Mouse (Mus musculus) ES-E14 (cell line): ENCODE data around the gene Elk1. TPM values are rescaled to one million over a fixed set of nuclear protein-coding genes. Genes with fewer than 3 reads are reported as not detected.

Experiments used
- DNase-seq: peaks from one replicate; pipeline ENCODE4 v3.0.0-alpha.2; 2013; ENCODE audit warnings: low read depth, low spot score
- H3K27ac ChIP-seq: 2 replicates; pipeline ENCODE4 v1.5.1; 2012; ENCODE audit warnings: low read depth, mild to moderate bottlenecking, low read length, moderate library complexity, mixed read lengths; ENCODE audit not compliant: poor library complexity, insufficient read depth, severe bottlenecking
- H3K36me3 ChIP-seq: 2 replicates; pipeline ENCODE4 v1.6.1; 2012; ENCODE audit warnings: mild to moderate bottlenecking, low read length, moderate library complexity, mixed read lengths; ENCODE audit not compliant: control insufficient read depth, poor library complexity, insufficient read depth, severe bottlenecking
- H3K4me1 ChIP-seq, 2 experiments: fragments of 150-350 bp in 1 of 2; sonication (generic) in 1 of 2; 2 replicates each; pipeline ENCODE4 v1.6.1; 2012; ENCODE audit warnings: low read length in 2 of 2, mild to moderate bottlenecking in 1 of 2, mixed read lengths in 1 of 2; ENCODE audit not compliant: control insufficient read depth in 2 of 2, insufficient read depth in 2 of 2, poor library complexity in 1 of 2
- H3K4me3 ChIP-seq, 2 experiments: fragments of 150-350 bp in 1 of 2; sonication (generic) in 1 of 2; 2 replicates each; pipeline ENCODE4 v1.5.1; 2012; ENCODE audit warnings: low read length in 2 of 2, low read depth in 1 of 2, mild to moderate bottlenecking in 1 of 2, mixed read lengths in 1 of 2; ENCODE audit not compliant: insufficient read depth in 1 of 2, poor library complexity in 1 of 2, severe bottlenecking in 1 of 2
- H3K9ac ChIP-seq: 2 replicates; pipeline ENCODE4 v1.6.1; 2012; ENCODE audit warnings: low read depth, mild to moderate bottlenecking, low read length, mixed read lengths; ENCODE audit not compliant: poor library complexity, insufficient read depth, severe bottlenecking
- H3K9me3 ChIP-seq: fragments of 150-350 bp; sonication (generic); 2 replicates; pipeline ENCODE4 v1.6.1; 2012; ENCODE audit warnings: low read depth, mild to moderate bottlenecking, low read length; ENCODE audit not compliant: control insufficient read depth, insufficient read depth
- CHD2 ChIP-seq: IDR thresholded peaks from 2 replicates; pipeline ENCODE4 v1.6.1; 2014; ENCODE audit warnings: mild to moderate bottlenecking, low read depth, low read length, inconsistent platforms
- HCFC1 ChIP-seq: IDR thresholded peaks from 2 replicates; pipeline ENCODE4 v1.6.1; 2012; ENCODE audit warnings: low read length, inconsistent platforms, borderline replicate concordance; ENCODE audit not compliant: insufficient read depth
- MAFK ChIP-seq: IDR thresholded peaks from 2 replicates; pipeline ENCODE4 v1.6.1; 2014; ENCODE audit warnings: mild to moderate bottlenecking, low read depth, low read length, inconsistent platforms; ENCODE audit not compliant: insufficient read depth
- ZC3H11A ChIP-seq: IDR thresholded peaks from 2 replicates; pipeline ENCODE4 v1.6.1; 2012; ENCODE audit warnings: low read depth, mild to moderate bottlenecking, inconsistent platforms, low read length, borderline replicate concordance
- ZNF384 ChIP-seq: IDR thresholded peaks from 2 replicates; pipeline ENCODE4 v1.6.1; 2012; ENCODE audit warnings: low read depth, low read length, inconsistent platforms
- in situ Hi-C, 2 experiments: fragments of 600-800 bp; cut with MboI; formaldehyde crosslinking; loops; one replicate each; pipeline ENCODE4 v1.15.1; 2025; ENCODE audit warnings: low sequenced_read_pairs in 2 of 2, inconsistent platforms in 1 of 2; ENCODE audit not compliant: unreplicated experiment in 2 of 2
- total RNA-seq: library from RNA; depleted of rRNA; stranded (reverse); fragments of 300-350 nt; gene quantifications from 2 replicates; pipeline ENCODE4 v1.2.3, GENCODE M21; 2012

Gene Elk1
- total RNA-seq, 1 experiment = 8.4 TPM

DNA sequence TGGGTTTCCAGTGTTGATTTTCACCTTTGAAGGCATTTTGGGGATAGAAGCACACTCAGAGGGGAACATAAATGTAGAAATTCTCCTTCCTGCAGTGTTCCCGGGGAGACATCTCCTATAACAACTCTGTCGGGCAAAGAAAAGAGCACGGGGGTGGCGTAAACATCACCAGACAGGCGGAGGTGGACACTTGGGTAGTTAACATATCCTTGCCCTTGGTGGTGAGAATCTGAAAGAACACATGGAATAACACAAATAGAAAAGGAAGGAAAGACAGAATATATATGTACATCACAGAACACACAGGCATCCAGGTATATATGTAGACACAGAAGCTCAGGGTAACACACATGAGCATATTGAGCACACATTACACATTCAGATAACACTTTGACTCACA, 29.0 kb downstream of the Elk1 start:
- no peak for TF ChIP-seq ZNF384
- TF ChIP-seq CHD2 = no peak
- TF ChIP-seq MAFK = no peak
- no peak for TF ChIP-seq ZC3H11A
- no peak for TF ChIP-seq HCFC1
- Histone ChIP-seq H3K9ac (peak overlapping the region; percentile 35; the same call in 1 of the 2 replicates), H3K27ac (no peak overlapping the region; the same call in 1 of the 2 replicates), H3K4me3 (no peak overlapping the region; a peak in 1 of 4 replicates), H3K4me1 (no peaks in the 10 kb centered on the region), H3K36me3 (no peaks in the 10 kb centered on the region; the same call in 1 of the 2 replicates), H3K9me3 (no peaks in the 10 kb centered on the region)
- DNase-seq = no peak
- in situ Hi-C loops = no loop called here

DNA sequence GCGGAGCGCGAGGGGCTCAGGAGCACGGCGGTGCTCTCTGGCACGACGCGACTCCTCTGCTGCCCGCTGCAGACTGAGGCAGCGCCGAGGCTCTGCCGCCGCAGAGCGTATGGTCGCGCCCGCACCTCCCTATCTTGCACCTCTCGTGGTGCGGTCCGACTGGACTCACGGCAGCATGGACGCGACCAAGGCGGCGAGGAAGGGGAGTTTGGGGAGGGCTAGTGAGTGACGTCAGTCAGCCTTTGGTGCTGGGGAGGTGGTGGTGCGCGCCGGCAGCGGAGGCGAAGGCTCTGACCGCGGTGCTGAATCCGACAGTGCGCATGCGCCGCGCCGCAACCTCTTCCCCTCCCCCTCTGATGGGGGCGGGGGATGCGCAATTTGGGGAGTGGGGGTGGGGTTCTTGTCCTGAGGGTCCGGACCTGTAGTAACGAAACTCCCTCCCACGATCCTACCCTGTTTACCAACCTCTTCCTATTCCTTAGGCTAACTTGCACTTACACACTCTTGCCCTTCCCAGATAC, 29.5 kb downstream of the Elk1 start, which contains the start of gene Syn1:
Syn1 (minus strand) TSS at position 161 of the 521 bp plus-strand sequence.
- DNase-seq = peak; percentile 76
- TF ChIP-seq CHD2 (no peak; the same call in 1 of the 2 replicates), HCFC1 (peak; percentile 15; the same call in 1 of the 2 replicates), ZNF384 (no peak)
- Histone ChIP-seq H3K4me3 (peak within 1 kb of the TSS; percentile 62 to 74), H3K27ac (no peak within 1 kb of the TSS; the same call in 1 of the 2 replicates), H3K36me3 (no peaks in the 10 kb centered on the region; the same call in 1 of the 2 replicates), H3K9me3 (no peaks in the 10 kb centered on the region), H3K9ac (peak within 1 kb of the TSS; percentile 73), H3K4me1 (no peaks in the 10 kb centered on the region)
- in situ Hi-C loops = no loop called here

DNA sequence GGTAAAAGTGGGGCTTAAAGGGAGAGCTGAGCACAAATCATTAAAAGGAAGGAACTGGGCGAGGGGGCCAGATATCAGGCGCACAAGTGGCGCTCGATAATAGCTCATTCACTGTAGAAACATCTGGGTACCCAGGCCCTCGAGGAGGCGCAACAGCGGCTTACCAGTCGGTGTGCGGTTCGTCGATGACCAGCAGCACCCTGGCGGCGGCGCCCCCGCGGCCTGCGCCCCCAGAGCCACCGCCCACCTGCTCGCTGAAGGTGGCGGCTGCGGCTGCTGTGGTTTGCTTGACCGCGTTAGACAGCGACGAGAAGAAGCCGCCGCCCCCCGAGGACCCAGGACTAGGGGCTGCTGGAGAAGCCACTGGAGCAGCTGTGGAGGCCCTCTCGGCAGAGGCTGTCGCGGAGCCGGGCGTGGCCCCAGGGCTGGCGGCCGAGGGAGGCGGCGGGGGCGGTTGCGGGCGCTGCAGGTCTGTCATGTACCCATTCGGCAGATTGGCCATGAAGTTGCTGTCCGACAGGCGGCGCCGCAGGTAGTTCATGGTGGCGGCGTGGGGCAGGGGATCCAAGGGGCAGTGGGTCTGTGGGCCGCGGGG, 30.1 kb downstream of the Elk1 start:
- H3K9ac ChIP-seq = peak overlapping the region; percentile 73
- no peak for DNase-seq
- peak overlapping the region; percentile 62 to 74 for H3K4me3 ChIP-seq
- H3K36me3 ChIP-seq = no peaks in the 10 kb centered on the region; the same call in 1 of the 2 replicates
- no peaks in the 10 kb centered on the region for H3K4me1 ChIP-seq
- in situ Hi-C loops = no loop called here
- no peaks in the 10 kb centered on the region for H3K9me3 ChIP-seq
- TF ChIP-seq MAFK = no peak
- no peak for TF ChIP-seq ZNF384
- no peak for TF ChIP-seq ZC3H11A
- TF ChIP-seq HCFC1 = no peak; the same call in 1 of the 2 replicates
- TF ChIP-seq CHD2 = no peak
- H3K27ac ChIP-seq = no peak overlapping the region

DNA sequence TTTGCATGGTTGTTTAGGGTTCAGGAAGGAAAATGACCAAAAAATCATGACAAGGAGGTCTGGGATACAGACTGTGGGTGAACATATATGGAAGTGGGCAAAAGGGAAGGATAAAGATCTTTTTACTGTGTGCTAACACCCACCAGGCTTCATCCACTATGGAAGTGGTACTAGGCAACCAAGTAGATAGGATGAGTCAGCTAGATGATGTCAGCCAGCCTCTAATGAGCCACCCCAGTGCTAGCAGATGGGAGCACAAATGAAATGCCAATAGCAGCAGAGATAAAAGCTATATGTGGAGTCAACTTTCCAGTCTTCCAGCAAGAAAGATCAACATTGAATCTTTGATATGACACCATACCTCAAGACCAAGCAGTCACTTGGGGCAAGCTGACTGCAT, 35.3 kb downstream of the Elk1 start:
- TF ChIP-seq HCFC1 = no peak
- TF ChIP-seq MAFK = no peak
- TF ChIP-seq ZNF384 = no peak
- TF ChIP-seq ZC3H11A = no peak
- no peak for TF ChIP-seq CHD2
- Histone ChIP-seq H3K4me1 (0 out of 4 replicates have a peak, but pooled peaks cover 0 to 4% of the 10 kb centered on the region in 2 experiments), H3K27ac (no peak overlapping the region), H3K4me3 (no peak overlapping the region), H3K9me3 (no peaks in the 10 kb centered on the region), H3K36me3 (no peaks in the 10 kb centered on the region), H3K9ac (no peak overlapping the region)
- in situ Hi-C loops = no loop called here
- DNase-seq = no peak
